Mouse (Mus musculus): ENCODE results near the gene Epor.

DNA sequence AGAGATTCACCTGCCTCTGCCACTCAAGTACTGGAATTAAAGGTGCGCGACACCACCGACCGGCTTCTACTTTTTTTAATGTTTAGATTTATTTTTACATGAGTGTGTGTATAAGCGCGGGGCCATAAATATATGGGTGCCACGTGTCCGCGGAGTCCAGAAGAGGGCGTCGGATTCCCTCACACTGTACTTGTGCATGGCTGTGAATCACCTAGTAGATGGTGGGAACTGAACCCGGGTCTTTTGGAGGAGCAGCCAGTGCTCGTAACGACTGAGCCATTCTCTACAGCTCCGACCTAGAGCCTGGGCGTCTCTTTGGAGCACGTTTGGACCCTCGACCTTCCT lies 8.1 kb downstream of the Epor start:
- TF ChIP-seq POLR2A (IDR thresholded peaks at IDR 0.05; ENCODE audit: low read depth, low read length) (no peak), CTCF (IDR thresholded peaks at IDR 0.05; ENCODE audit: extremely low read depth, insufficient read length, insufficient replicate concordance, low read depth, low read length) (peak; percentile 25; the same call in 1 of the 2 replicates)

All from small intestine, adult 2 months (tissue).